Mouse (Mus musculus): ENCODE results near the gene Nfix.

Gene Nfix

DNA sequence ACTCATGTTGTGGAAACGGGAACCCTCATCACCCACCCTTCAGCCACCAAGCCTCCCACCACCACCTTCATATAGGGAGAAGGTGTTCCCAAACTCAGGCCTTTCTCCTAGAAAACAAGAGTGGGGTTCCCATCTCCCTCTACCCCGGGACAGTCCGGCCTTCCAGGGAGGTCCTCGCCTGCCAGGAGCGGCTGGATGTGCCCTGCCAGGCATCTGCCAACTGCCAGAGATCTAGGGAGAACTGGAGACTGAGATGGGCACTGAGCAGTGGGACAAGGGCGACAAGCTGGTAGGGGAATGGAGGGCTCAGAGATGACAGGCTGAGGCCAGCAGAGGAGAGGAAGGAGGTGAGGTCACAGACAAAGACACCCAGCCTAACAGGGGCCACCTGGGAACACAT lies 66.2 kb downstream of the Nfix start:
- DNase-seq = no peak

DNA sequence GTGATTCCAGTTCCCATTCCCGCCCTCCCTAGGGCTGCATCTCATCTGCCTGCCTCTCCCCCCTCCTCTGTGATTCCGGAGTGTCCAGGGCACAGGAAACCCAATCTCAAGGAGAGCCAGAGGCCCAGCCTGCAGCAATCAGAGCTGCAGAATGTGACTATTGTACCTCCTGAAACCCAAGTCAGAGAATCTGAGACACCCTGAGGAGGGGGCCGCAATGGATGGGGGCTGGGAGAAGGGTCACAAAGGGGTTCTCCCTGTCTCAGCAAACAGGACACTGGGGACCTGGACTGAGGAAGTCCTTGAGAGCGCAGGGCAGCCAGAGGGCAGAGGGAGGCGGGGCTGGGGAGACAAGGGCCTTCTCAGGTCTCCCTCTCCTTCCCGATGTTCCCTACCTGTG lies 67.1 kb downstream of the Nfix start:
- no peak for DNase-seq

DNA sequence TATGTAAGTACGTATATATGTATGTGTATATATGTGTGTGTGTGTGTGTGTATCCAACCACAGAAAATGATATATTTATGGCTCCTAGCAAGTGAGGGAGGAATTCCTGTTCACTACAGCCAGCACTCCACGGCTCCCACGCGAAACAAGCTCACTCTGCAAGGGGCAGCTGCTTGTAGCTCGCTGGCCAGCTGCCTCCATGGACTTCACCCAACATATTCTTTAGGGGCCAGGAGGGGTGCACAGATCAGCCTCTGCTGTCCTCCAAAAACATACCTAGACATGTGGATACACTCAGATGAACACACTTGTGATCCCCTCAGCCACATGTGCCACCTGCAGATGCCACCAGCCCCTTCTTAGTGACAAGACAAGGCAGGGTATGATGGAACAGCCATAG lies 67.6 kb downstream of the Nfix start:
- DNase-seq = no peak

DNA sequence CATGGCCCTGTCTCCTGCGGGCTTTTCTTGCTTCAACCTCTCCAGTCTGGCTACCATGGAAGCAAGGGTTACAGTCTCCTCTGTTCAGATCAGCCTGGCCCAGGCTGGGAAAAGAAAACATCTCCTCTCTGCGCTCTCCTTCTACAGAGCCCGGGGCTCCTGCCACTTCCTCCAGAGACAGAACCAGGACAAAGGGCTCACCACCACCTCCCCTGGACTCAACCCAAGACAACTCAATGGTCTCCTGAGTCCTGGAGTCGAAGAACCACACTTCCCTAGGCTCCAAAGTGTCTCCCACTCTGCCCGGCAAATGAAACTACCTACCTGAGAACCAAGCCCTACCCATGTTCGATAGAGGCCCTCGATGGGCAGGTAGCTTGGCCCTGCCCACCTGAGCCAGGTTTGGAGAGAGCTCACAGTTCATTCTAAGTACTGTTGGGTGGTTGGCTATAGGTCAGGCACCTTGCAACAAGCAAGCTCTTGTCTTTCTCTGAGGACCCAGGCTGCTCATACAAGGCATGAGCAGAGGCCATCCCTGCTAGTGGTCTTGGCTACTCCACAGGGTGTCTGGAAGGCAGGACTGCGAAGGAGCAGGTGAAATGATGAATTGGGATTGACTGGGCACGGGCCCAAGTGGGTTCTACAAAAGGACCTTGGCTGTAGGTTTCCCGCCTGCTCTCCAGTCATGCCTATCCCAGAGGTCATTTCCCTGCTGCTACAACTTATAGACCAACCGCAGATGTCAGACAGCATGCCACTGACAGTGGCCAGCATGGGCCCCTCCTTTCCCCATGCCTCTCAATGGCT lies 68.6 kb downstream of the Nfix start:
- no peak for DNase-seq

DNA sequence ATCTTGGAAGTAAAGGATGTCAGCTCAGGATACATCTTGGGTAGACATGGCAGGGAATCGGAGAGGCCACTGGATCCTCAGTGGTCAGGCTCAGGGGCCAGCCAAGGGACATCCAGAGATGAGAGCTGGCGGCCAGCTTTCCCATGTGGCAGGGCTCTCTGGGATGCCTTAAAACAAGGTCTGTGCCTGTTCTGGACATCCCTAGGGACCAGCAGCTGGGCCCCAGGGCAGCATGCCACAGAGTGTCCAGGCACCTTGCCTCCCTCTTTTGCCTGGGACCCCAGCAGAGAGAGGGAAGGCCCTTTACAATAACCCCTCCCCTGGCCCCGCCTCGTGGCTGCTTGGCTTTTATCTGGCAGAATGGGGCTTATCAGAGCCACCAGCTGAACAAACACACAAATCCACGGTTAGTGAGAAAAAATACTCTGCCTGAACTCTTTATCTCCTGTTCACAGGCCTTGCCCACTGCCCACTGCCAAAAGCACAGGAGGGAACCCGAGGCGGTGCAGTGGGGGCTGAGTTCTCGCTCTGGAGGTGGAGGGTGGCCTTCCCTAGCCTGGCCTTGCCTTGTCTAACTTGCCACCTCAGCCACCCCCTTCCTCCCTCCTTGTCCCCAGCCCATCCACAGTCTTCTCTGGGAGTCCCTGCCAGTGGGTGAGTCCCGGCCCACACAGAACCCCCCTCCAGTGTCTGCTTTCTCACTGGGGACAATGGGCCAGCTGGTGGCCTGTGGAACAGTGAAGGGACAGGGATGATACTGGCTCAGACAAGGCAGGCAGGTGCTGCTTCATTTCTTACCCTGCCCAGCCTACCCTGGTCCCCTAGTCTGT lies 69.4 kb downstream of the Nfix start:
- DNase-seq = no peak

DNA sequence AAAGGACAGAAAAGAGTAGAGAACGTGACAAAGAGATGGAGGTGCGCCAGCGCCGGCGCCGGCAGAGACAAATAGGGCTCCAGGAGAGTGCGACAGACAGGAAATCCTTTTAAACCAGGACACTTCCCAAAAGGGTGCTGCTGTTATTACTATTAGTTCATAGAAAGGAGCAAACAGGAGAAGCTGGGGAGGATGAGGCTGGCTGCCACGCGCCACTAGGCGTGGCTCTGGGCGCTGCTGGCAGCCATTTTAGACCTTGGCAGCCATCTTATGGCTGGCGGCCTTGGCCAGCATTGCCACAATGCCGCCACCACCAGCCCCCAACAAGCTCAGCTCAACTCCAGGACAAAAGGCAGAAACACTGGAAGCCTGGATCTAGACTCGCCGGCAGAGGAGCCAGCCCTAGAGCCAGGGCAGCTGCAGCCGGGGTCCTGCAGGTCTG lies 70.2 kb downstream of the Nfix start:
- peak; percentile 63 for DNase-seq

DNA sequence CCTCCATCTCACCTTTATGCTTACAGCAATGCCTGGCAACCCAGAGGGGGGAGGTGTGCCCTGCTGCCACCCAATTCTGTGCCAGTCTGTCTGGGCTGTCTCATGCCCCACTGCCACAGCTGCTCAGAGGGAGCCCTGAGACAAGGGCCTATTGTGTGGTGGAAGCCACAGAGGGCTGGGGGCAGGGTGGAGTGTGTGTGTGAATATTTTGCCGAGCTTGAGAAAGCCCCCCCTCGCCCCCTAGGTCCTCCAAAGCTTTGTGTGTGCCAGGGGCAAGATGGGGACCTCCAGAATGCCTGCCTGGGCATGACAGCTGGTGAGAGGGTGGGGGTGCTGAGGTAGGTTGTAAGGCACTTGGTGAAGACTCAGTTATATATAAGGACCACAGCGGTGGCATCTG lies 71.7 kb downstream of the Nfix start:
- no peak for DNase-seq

DNA sequence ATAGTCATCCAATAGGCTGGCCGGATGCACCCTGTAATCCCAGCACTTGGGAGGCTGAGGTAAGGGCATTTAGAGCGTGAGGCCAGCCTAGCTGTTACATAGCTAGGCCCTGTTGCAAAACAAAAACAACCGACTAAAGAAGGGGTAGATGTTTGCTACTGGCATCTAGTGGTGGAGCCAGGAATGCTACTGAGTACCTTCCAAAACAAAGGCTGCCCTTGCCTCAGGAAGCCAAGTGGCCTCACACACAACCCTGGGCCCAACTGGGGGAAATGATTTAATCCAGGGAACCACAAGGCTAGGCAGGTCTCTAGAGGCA lies 74.2 kb downstream of the Nfix start:
- peak; percentile 71 for DNase-seq

DNA sequence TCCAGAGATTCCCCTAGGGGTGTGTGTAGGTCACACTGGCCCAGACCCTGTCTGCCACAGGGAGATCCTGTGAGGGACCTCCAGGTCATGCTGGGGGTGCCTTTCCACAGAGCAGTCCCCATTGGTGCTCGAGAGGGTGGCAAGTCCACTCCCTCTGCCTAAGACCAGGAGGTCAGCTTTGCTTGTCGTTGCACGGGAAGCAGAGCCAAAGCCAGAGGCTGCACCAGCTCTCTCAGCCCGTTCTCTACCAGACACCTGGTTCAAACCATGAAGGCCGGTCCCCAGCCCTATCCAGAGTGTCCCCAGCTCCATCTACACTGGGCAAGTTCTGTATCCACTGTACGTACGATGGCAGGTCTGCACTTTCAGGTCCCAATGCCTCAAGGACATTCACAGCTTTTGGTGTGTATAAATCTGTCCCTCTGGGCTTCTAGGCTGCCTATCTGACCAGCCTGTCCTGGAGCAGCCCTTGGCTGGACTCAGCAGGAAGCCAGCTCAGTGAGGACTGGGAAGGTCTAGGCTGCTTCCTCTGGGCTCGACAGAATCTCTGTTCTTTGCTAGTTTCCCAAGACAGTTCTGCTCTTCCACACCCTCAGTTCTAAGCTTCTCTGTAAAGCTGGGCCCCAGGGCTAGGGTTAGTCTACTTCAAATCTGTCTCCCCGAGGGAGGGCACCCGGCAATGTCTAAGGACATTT lies 74.8 kb downstream of the Nfix start:
- no peak for DNase-seq

DNA sequence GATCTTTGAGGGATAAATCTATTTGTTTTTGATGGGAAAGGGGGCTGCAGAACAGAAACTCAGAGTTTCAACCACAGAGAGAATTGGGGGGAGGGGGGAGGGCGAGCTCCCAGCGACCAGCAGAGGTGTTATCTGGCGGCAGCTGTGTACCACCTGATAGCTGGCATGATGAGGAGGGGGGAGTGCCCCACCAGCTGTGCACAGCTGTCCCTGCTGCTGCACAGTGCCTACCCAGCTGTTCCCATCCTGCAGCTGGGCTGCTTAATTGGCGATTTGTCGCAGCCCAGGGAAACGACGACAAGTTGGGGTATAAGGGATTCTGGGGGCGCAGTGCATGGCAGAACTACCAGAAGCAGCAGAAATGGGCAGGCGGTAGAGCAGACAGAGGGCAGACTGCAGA lies 75.5 kb downstream of the Nfix start:
- no peak for DNase-seq

DNA sequence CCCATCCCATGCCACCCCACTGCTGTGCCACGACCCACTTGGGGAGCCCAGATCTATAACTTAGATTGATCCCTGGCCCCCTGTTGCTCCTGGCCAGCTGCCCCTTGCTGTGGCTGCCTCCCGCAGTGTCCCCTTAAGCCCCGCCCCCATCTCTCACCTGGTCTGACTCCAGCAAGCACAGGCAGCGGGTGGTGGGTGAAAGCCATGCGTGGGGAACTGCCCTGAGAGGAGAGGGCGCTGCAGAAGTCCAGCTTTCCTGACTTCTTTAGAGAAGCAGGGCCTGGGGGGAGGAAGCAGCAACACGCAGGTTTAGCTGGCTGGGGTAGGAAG lies 76.6 kb downstream of the Nfix start:
- no peak for DNase-seq

DNA sequence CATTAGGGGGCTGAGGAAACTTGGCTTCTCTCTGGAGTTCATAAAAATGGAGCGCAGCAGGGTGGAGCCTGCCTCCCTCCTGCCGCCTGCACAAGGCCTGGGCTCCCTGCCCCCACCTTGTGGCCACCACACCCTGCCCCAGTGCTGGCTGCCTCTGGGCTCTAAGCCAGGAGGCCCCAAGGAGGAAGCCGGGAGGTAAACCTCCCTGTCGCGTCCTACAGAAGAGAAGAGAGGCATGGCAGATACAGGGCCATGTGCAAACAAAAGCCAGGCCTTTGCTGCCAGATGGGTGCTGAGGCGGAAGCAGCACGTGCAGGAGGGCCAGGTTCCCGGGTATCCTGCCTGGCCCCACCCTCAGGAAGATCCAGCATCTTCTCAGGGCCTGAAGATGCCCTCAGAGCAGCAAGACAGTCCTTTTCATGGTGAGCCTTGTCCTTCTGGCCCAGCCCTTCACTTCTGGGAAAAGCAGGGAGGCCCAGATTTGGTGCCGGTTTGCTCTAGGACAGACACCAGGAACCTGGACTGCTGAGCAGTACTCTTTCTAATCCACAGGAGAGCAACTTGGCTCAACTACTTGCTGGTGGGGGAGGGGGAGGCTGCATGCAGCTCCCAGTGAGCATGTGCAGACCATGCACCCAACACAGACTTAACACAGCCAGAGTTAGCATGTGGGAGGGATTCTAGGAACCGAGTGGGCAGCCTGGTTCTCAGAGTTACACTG lies 77.1 kb downstream of the Nfix start, which contains the start of gene G430095P16Rik:
Gene G430095P16Rik, plus strand, starts transcription at position 158 of the 721 bp plus-strand sequence.
- peak; percentile 84 for DNase-seq

DNA sequence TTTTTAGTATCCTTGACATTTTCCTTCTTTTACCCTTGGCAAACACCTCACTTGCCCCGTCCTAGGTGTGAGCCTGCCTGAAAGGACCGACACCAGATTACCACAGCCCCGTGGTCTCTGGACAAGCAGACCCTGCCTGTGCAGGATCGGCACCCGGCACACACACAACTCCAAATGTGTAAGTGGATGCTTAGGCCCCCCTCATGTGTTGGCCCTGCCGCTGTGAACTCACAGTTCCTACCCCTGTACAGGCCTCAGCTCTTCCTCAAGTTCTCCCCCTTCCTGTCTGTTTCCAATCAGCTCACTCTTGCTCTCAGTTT lies 77.7 kb downstream of the Nfix start:
- no peak for DNase-seq

DNA sequence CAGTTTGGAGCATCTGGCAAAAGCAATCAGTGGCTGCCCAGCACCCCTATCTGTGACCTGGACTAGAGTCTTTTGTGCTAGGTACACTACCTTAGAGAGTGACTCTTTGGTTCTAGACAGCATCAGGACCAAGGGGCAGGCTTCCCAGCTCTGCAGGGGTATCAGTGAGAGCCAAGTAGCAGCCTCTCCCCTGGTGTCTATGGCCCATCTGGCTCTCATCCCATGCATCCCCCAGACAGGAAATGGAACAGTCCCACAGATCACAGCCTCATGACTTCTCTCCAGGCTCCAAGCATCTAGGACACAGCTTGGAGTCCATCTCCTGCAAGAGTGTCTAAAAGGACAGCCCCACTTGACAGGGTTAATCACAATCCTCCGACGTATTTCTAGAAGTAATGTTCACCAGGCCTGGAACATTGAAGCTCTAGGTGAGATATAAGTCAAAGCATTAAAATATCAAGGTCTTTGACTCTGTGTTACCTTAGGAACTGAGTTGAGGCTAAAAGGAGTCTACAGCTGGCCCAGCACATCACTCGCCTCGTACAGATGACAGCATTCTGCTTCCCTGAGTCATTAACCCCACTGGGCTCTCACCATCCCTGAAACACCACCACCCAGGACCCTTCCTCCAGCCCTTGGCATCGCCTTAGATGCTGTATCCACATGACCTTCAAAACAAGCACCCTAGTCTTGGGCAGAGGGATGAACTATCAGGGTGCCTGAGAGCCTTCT lies 81.0 kb downstream of the Nfix start:
- DNase-seq = no peak

DNA sequence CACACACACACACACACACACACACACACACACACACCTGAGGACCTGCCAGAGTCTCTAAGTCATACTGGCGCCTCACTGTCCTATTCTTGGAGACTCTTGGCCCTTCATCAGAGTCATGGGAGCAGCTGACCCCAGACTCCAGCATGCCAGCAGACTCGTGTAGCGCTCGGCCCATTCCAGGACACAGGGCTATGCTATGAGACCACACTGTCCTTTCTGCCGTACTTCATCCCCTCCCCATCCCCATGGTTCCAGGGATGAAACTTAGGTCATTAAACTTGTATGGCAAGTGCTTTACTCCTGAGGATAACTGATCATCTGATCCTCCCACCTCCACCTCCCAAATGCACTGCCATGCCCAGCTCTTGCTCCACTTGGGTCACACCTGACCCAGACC lies 81.7 kb downstream of the Nfix start:
- no peak for DNase-seq

DNA sequence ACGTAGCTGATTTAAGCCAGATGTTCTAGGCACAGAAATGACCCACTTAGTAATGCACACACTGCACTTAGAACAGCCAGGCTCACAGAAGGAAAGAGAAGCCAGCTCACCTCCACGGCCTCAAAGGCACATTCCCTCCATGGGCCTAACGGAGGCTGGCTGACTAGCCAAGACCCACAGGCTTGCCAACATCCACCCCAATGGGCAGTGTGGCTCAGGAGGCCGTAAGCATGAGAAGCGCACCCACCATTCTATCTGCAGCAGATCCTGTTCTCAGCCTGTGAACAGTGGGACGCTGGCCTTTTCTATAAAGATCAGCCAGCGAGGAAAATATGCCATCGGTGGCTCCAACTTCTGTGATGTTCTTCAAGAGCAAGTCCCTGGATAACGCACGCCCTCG lies 83.4 kb downstream of the Nfix start:
- no peak for DNase-seq

DNA sequence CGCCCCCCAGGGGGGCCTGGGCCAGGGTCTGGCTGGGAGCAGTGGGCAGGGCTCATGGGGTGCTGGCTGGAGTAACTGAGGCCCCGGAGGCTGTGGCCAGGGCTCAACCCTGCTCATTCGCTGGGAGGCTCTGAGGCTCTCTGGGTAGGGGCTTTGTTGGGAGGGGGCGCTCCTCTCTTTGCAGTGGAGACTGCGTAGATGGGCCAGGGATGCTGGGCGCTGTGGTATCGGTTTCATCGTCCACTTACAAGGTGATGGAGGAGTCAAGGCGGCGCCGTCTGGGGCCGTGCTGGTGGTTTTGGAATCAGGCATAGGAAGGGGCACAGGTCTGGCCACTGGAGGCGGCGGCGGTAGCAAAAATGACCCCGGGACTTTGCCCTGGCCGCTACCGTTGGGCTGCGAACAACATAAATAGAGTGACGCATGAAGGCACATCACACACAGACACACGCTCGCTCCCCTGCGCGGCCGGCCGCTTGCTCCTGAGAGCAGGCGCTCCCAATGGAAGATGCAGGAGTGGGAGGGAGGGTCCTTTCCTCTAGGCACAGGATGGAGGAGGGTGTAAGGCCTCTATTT lies 84.2 kb downstream of the Nfix start:
- no peak for DNase-seq

DNA sequence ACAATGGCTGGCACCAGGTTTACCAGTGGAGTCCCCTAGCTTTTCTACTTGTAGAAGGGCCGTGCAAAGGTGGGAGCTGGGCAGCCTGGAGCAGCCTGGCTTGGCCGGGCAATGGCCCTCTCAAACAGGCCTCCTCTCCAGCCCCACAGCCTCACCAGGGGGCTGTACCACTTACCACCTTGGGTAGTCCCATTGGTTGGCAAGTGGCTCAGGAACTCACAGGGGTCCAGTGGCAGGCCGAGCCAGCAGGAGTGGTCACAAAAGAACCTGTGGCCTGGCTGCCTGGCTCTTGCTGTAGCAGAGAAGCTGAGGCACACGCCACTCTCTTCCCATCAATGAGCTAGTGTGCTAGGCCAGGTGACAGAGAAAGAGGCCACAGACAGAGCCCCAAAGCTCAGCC lies 86.0 kb downstream of the Nfix start:
- DNase-seq = no peak

DNA sequence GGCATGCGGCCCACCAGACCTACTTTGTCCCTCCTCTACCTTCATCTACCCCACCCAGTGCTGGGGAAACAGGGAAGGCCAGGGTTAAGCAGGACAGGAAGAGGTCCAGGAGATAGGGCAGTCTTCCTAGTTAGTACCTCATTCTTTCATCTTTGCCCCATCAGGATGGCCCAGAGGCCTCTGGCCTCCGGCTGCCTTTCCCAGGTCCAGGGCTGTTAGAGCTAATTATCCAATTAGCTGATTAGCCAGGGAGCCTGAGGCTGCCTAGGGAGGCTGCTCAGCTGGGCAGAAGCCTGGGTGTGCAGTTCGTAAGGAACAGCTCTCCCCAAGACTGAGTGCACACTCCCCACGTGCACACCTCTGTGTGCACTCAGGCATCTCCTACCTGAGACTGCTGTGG lies 86.8 kb downstream of the Nfix start:
- no peak for DNase-seq

DNA sequence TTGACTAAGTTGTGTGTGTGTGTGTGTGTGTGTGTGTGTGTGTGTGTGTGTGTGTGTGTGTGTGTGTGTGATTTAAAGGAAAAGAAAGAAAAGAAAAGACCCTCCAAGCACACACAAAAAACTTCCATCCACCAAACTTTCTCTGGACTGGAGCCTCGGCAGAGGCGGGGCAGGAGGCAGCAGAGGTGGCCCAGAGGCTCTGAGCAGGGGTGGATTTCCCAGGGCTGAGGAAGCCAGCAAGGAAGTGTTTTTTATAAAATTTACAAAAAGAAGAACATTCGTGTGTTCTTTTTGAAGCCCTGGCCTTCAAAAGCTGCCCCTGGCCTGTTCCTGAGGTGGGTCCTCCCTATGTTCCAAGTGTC lies 87.4 kb downstream of the Nfix start:
- DNase-seq = no peak

DNA sequence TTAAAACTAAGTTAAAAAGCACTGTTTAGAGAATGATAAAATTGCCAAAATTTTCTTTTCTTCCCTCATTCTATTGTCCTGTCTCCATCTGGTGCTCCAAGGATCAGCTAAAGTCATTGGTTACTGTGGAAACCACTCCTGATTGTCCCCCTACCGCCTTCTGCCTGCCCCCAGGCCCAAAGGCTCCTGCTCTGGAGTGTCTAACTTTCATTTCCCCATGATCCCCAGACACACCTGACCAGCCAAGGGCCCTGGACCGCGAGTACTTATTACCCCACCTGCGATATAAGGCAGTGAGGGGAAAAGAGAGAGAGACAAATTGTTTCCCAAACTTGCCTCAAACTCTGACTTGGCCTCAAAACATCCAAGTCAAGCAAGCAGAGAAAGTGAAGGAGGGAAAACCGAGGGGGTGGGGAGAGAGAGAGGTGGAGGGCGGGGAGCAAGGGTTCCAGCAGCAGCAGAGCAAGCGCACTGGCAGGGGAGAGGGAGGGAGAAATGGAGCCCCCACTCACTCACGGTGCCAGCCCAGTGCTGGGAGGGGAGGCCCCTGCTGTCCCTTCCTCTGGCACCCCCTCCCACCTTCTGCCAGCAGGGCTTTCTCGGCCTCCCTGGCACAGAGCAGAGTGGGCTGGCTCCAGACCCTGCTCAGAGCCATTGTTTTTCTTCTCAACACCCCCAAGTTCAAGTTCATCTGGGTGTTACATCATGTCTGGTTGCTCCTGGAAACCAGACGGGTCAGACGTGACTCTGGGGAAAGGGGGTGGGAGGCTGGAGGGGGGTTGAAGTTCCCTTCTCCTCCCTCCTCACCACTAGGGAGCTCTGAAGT lies 88.0 kb downstream of the Nfix start:
- DNase-seq = peak; percentile 65
